Comparison of ENCODE assay signal across 17 mouse cellular contexts in genomic region chr2:34076346-34076745, GRCm38 (mm10).
"Had no signal": no experiment of that assay in that cellular context is flagged by ENCODE, and none has a peak within 500 bp of the region (broad histone marks: within the 10 kb centered on the region; RNA-seq: fewer than 3 reads in every experiment).

No protein-coding gene starts in this region.

- H3K9me3 ChIP-seq: limb, embryonic 12.5 days; liver, embryonic 13.5 days; lung, embryonic 15.5 days; megakaryocyte, embryonic 14.5 days; midbrain, embryonic 12.5 days; neural tube, embryonic 15.5 days had no signal

- H3K36me3 ChIP-seq: limb, embryonic 12.5 days; liver, embryonic 13.5 days; lung, embryonic 15.5 days; midbrain, embryonic 12.5 days; neural tube, embryonic 15.5 days had no signal

- DNase-seq: kidney, adult 8-10 months; kidney, postnatal 36 days; layer of hippocampus, adult 9-11 months; layer of hippocampus, postnatal 36 days; liver; liver, embryonic 13.5 days; liver, postnatal 0 days; lung, postnatal 36 days; right cerebral cortex, adult 18-20 months; right cerebral cortex, postnatal 25 days; thymus, postnatal 4 days had no signal

- H3K27ac ChIP-seq: limb, embryonic 12.5 days; liver, embryonic 13.5 days; lung, embryonic 15.5 days; midbrain, embryonic 12.5 days; neural tube, embryonic 15.5 days; stomach, postnatal 0 days had no signal

- H3K4me2 ChIP-seq: limb, embryonic 12.5 days; liver, embryonic 13.5 days; lung, embryonic 15.5 days; midbrain, embryonic 12.5 days; neural tube, embryonic 15.5 days had no signal

- H3K27me3 ChIP-seq: liver, embryonic 13.5 days; lung, embryonic 15.5 days; midbrain, embryonic 12.5 days; neural tube, embryonic 15.5 days had no signal

- H3K9ac ChIP-seq: limb, embryonic 12.5 days; liver, embryonic 13.5 days; liver, postnatal 0 days; lung, embryonic 15.5 days; midbrain, embryonic 12.5 days; neural tube, embryonic 15.5 days had no signal

- ATAC-seq: liver, postnatal 0 days had no signal

- H3K4me3 ChIP-seq: limb, embryonic 12.5 days; liver, embryonic 13.5 days; lung, embryonic 15.5 days; megakaryocyte, embryonic 14.5 days; midbrain, embryonic 12.5 days; neural tube, embryonic 15.5 days had no signal

- H3K4me1 ChIP-seq: liver, embryonic 13.5 days; lung, embryonic 15.5 days had no signal
